Mouse (Mus musculus) ES-Bruce4 (cell line): Measurements from ENCODE around the gene Pmel.

Source experiments
- CTCF ChIP-seq: IDR thresholded peaks from one replicate; pipeline ENCODE4 v1.8.1; 2011; ENCODE audit warnings: low read depth, low read length
- POLR2A ChIP-seq: IDR thresholded peaks from one replicate; pipeline ENCODE4 v1.8.1; 2011; ENCODE audit warnings: low read length; ENCODE audit not compliant: insufficient read depth

DNA sequence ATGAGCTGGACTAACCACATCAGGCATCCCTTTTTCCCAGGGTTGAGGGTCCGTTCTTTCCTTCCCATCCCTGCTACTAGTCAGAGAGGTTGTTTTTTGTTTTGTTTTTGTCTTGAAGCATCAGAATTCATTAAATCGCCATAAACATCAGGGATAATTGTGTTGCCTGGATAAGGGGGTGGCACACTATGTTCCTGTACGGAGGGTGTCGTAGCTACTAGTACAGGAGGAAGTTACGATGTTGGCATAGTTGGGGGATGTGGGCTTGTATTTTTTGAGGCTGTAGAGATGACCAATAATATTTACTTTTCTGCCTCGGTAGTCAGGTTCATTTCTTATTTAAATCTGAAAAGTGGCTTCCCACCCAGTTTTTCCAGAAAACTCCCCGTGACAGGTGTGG, 39.2 kb downstream of the Pmel start:
- TF ChIP-seq CTCF, result no peak
- no peak for TF ChIP-seq POLR2A
